Mouse (Mus musculus) intestine, embryonic 16.5 days (tissue): ENCODE data around the gene Tnpo1. TPM values are rescaled to one million over a fixed set of nuclear protein-coding genes. Genes with fewer than 3 reads are reported as not detected.

ENCODE experiments used
- ATAC-seq: fragments of 200-750 bp; cut with Nextera tagmentation; 2 replicates; pipeline ENCODE4 v1.8.0; 2017; ENCODE audit warnings: moderate TSS enrichment, moderate library complexity
- H3K27ac ChIP-seq: fragments of 300-500 bp; sonication (generic); 2 replicates; pipeline ENCODE4 v1.5.1; 2014; ENCODE audit warnings: mild to moderate bottlenecking, low read length
- H3K27me3 ChIP-seq: fragments of 300-500 bp; sonication (generic); replicated peaks from 2 replicates; pipeline ENCODE4 v1.6.1; 2014; ENCODE audit warnings: low read length, control low read depth, mixed read lengths; ENCODE audit not compliant: control insufficient read depth, insufficient read depth
- H3K36me3 ChIP-seq: fragments of 300-500 bp; sonication (generic); 2 replicates; pipeline ENCODE4 v1.6.1; 2014; ENCODE audit warnings: low read length, control low read depth; ENCODE audit not compliant: control insufficient read depth, insufficient read depth
- H3K4me1 ChIP-seq: fragments of 300-500 bp; sonication (generic); 2 replicates; pipeline ENCODE4 v1.6.1; 2014; ENCODE audit warnings: low read length, control low read depth, mixed read lengths; ENCODE audit not compliant: control insufficient read depth, insufficient read depth
- H3K4me2 ChIP-seq: fragments of 300-500 bp; sonication (generic); 2 replicates; pipeline ENCODE4 v1.6.1; 2014; ENCODE audit warnings: low read depth, low read length, control low read depth
- H3K4me3 ChIP-seq: fragments of 300-500 bp; sonication (generic); 2 replicates; pipeline ENCODE4 v1.5.1; 2014; ENCODE audit warnings: mild to moderate bottlenecking, low read length
- H3K9ac ChIP-seq: fragments of 300-500 bp; sonication (generic); 2 replicates; pipeline ENCODE4 v1.6.1; 2014; ENCODE audit warnings: low read depth, low read length
- H3K9me3 ChIP-seq: fragments of 300-500 bp; sonication (generic); 2 replicates; pipeline ENCODE4 v1.6.1; 2016; ENCODE audit warnings: low read length, control low read depth; ENCODE audit not compliant: control insufficient read depth
- WGBS: fragments of 180-500 bp; shearing (Covaris S2); extraction: QIAGEN DNeasy Blood & Tissue Kit; methylation state at CpG from one replicate; pipeline ENCODE4 v1.1.7; 2014; 5-methylcytosine and 5-hydroxymethylcytosine counted together
- polyA plus RNA-seq: library from polyadenylated mRNA; unstranded; fragments of >200 nt; fragmentation: Nextera tagmentation; extraction: Ambion mirVana; gene quantifications from 2 replicates; pipeline ENCODE4 v1.2.1, GENCODE M21; 2015

Tnpo1 gene
- polyA plus RNA-seq, 1 experiment from 2014 or later: 50.7 TPM

- Histone ChIP-seq H3K36me3 (peaks cover 18% of the 10 kb centered on the region), H3K4me1 (0 out of 2 replicates have a peak, but pooled peaks cover 3% of the 10 kb centered on the region), H3K27me3 (no peaks in the 10 kb centered on the region), H3K9me3 (no peaks in the 10 kb centered on the region), H3K4me3 (no peak overlapping the region), H3K9ac (no peak overlapping the region), H3K27ac (peak overlapping the region; percentile 23; the same call in 1 of the 2 replicates), H3K4me2 (no peak overlapping the region)
- 83% methylated on average over 9 of the region's 9 CpGs for WGBS
- ATAC-seq: peak; percentile 49; the same call in 1 of the 2 replicates
These were observed 57.8 kb downstream of the Tnpo1 start for GRCm38 (mm10) chr13:98868236-98868923.

DNA sequence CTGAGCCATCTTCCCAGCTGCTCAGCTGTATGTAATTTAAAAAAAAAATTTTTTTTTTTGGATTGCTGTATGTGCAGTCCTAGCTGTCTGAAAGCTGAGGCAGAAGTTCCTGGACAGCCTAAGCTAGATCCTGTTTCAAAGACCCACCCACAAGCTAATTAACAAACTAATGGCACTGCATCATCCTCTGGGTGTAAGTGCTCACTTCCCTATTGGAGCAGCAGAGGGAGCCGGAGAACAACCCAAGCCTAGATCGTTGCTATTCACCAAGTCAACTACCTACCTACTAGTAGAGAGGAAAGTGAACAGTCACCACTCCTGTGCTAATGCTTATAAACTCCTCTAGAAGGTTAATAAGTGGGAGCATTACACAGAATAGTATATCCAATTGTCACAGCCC is 58.4 kb downstream of the Tnpo1 start:
- Histone ChIP-seq H3K9me3 (no peaks in the 10 kb centered on the region), H3K4me1 (0 out of 2 replicates have a peak, but pooled peaks cover 3% of the 10 kb centered on the region), H3K4me2 (no peak overlapping the region), H3K9ac (no peak overlapping the region), H3K27ac (no peak overlapping the region), H3K36me3 (peaks cover 23% of the 10 kb centered on the region), H3K4me3 (no peak overlapping the region), H3K27me3 (no peaks in the 10 kb centered on the region)
- WGBS: 59% methylated on average over 2 of the region's 2 CpGs
- peak; percentile 75 for ATAC-seq

DNA sequence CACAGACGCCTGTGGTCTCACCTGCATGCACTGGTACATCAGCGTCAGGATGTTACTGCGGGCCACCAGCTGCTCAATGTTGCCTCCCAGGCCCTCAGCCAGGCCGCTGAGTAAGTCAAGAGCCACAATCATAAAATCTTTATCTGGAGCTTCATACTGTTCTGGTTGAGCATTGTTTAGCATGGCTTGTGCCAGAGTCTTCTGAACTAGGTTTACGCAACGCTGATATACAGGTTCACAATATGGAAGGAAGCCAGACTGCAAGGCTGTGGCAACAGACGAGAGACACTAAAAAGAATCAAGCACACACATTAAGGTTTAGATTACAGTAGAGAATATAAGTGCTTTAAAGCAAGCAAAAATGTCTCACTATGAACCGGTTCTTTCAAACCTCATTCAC is 70.9 kb downstream of the Tnpo1 start:
- Histone ChIP-seq H3K9me3 (no peaks in the 10 kb centered on the region), H3K27ac (no peak overlapping the region), H3K9ac (no peak overlapping the region), H3K36me3 (peaks cover 22% of the 10 kb centered on the region), H3K27me3 (no peaks in the 10 kb centered on the region), H3K4me2 (no peak overlapping the region), H3K4me3 (no peak overlapping the region), H3K4me1 (no peaks in the 10 kb centered on the region)
- 88% methylated on average over 8 of the region's 8 CpGs for WGBS
- no peak for ATAC-seq

DNA sequence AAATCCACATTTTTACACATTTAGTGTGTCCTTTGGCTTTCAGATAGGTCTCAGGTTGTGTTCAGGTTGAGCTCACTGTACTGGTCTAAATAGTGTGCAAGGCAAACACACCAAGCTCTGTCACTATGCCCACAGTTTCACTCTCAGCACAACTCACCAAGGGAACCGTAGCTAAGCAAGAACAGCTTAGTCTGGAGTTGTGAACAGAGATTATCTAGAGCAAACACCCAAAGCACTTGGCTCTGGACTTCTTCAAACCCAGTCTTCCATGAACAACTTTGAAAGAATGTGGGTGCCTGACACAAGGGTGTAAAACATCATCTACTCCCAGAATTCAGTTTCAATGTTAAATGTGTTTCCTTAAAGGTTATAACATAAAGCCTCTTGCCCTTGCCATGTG is 80.4 kb downstream of the Tnpo1 start:
- Histone ChIP-seq H3K4me3 (no peak overlapping the region), H3K4me1 (no peaks in the 10 kb centered on the region), H3K36me3 (peaks cover 15% of the 10 kb centered on the region), H3K4me2 (no peak overlapping the region), H3K27ac (no peak overlapping the region), H3K9ac (no peak overlapping the region), H3K27me3 (no peaks in the 10 kb centered on the region), H3K9me3 (no peaks in the 10 kb centered on the region)
- WGBS: 60% methylated on average over 1 of the region's 1 CpGs
- ATAC-seq: no peak

DNA sequence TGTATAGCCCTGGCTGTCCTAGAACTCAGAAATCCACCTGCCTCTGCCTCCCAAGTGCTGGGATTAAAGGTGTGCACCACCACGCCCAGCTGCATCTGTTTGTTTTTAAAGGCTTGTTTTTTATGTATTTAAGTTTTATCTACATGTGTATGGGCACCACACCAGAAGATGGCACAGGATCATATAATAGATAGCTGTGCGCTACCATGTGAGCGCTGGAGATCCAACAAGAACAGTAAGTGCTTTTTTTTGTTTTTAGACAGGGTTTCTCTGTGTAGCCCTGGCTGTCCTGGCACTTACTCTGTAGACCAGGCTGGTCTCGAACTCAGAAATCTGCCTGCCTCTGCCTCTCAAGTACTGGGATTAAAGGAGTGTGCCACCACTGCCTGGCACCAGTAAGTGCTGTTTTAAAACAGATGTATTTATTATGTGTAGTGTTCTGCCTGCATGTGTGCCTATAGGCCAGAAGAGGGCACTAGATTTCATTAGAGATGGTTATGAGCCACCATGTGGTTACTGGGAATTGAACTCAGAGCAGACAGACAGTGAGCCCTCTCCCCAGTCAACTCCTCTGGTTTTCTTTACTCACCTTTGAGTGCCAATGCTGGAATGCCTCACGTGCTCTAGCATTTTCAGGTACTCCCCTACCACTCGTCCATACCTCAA is 89.6 kb downstream of the Tnpo1 start:
- H3K9me3 ChIP-seq: no peaks in the 10 kb centered on the region
- H3K4me2 ChIP-seq: no peak overlapping the region
- no peak overlapping the region for H3K9ac ChIP-seq
- WGBS: 92% methylated on average over 6 of the region's 6 CpGs
- no peaks in the 10 kb centered on the region for H3K27me3 ChIP-seq
- no peaks in the 10 kb centered on the region for H3K4me1 ChIP-seq
- ATAC-seq: no peak
- no peak overlapping the region for H3K4me3 ChIP-seq
- no peak overlapping the region for H3K27ac ChIP-seq
- H3K36me3 ChIP-seq: 0 out of 2 replicates have a peak, but pooled peaks cover 5% of the 10 kb centered on the region

DNA sequence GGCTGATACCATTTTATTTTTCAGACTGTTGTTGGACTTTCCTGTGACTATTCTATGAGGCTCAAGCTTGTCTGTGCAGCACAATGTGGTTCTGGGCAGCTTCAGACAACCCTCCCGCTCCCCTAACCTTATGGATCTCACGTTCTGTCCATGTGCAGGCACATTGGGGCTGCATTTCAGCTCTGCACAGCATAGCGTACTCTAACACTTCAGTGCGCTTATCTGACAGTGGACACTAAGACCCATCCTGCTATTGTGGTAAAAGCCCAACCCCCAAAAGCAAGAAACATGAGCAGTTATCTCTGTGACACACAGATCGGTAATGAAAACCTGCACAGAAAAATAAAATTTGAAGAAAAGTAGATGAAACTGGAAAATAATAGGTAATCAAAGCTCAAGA is 90.4 kb downstream of the Tnpo1 start:
- no peak overlapping the region for H3K4me2 ChIP-seq
- H3K4me3 ChIP-seq: no peak overlapping the region
- no peak; the same call in 1 of the 2 replicates for ATAC-seq

DNA sequence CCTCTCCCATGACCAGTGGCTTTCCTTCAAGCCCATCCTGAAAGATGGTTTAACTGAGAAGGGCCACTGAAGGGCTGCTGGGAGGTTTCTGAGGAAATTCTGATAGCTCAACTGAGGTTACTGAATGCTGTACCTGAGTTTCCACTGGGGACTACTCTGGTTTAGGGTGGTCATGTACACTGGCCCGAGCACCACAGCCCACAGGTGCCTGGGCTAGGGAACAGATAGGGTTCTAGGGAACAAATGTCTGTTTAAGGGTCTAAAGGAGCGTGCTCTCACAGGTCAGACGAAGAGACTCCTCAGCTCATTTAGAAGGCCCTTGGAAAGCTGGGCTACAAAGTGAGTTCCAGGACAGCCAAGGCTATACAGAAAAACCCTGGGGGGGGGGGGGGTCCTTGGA is 91.5 kb downstream of the Tnpo1 start:
- H3K9ac ChIP-seq: no peak overlapping the region
- ATAC-seq: 0 out of 2 replicates have a peak, but pooled peaks have one; percentile 34
- WGBS: 84% methylated on average over 3 of the region's 3 CpGs

More for the DNA sequence above, 90.4 kb downstream of the Tnpo1 start:
- H3K36me3 ChIP-seq: 0 out of 2 replicates have a peak, but pooled peaks cover 5% of the 10 kb centered on the region
- H3K27ac ChIP-seq: no peak overlapping the region
- no peaks in the 10 kb centered on the region for H3K4me1 ChIP-seq
- WGBS: 91% methylated on average over 5 of the region's 5 CpGs
- H3K9ac ChIP-seq: no peak overlapping the region
- H3K9me3 ChIP-seq: no peaks in the 10 kb centered on the region
- H3K27me3 ChIP-seq: no peaks in the 10 kb centered on the region

GRCm38 (mm10) chr13:98834199-98834598 is 92.0 kb downstream of the Tnpo1 start:
- ATAC-seq: peak; percentile 51; the same call in 1 of the 2 replicates
- Histone ChIP-seq H3K27me3 (no peaks in the 10 kb centered on the region), H3K27ac (no peak overlapping the region), H3K4me2 (no peak overlapping the region), H3K9ac (no peak overlapping the region), H3K36me3 (0 out of 2 replicates have a peak, but pooled peaks cover 5% of the 10 kb centered on the region), H3K4me3 (no peak overlapping the region), H3K9me3 (no peaks in the 10 kb centered on the region), H3K4me1 (no peaks in the 10 kb centered on the region)
- WGBS: 65% methylated on average over 1 of the region's 1 CpGs

More for the DNA sequence above, 91.5 kb downstream of the Tnpo1 start:
- Histone ChIP-seq H3K4me3 (no peak overlapping the region), H3K4me2 (no peak overlapping the region), H3K27ac (no peak overlapping the region), H3K27me3 (no peaks in the 10 kb centered on the region), H3K36me3 (0 out of 2 replicates have a peak, but pooled peaks cover 5% of the 10 kb centered on the region), H3K9me3 (no peaks in the 10 kb centered on the region), H3K4me1 (no peaks in the 10 kb centered on the region)
